Mouse (Mus musculus) adrenal gland, postnatal 25 days (tissue): ENCODE results near the gene Pygo2. TPM values are rescaled to one million over a fixed set of nuclear protein-coding genes. Genes with fewer than 3 reads are reported as not detected.
"Not testable (repeated sequence)": the region's sequence is repeated elsewhere in the genome, so short reads cannot be mapped to it uniquely, and the experiment has no call there.

Experiments used
- DNase-seq: peaks from one replicate; pipeline ENCODE4 v3.0.0; 2021; ENCODE audit warnings: mixed read lengths
- total RNA-seq: library from RNA; stranded (reverse); gene quantifications from 2 replicates; pipeline ENCODE4 v1.2.3, GENCODE M21; 2021

Pygo2 gene
- total RNA-seq, 1 experiment from 2014 or later, result 46.8 TPM

- no peak for DNase-seq
Measured at GRCm38 (mm10) chr3:89420421-89420820, 9.6 kb upstream of the Pygo2 start.

GRCm38 (mm10) chr3:89421002-89421774 lies 8.8 kb upstream of the Pygo2 start:
- DNase-seq, result peak; percentile 74

- DNase-seq, result no peak
Measured at GRCm38 (mm10) chr3:89421810-89422473, 8.1 kb upstream of the Pygo2 start.

- no peak for DNase-seq
Measured at GRCm38 (mm10) chr3:89422556-89423205, 7.3 kb upstream of the Pygo2 start.

- no peak for DNase-seq
Measured at GRCm38 (mm10) chr3:89424416-89425140, 5.4 kb upstream of the Pygo2 start.

GRCm38 (mm10) chr3:89425141-89425525 lies 4.9 kb upstream of the Pygo2 start:
- no peak for DNase-seq

- DNase-seq, result no peak
Measured at GRCm38 (mm10) chr3:89425876-89426275, 4.1 kb upstream of the Pygo2 start.

- DNase-seq, result not testable (repeated sequence)
Measured at GRCm38 (mm10) chr3:89429021-89429420, 993 bp upstream of the Pygo2 start.

- no peak for DNase-seq
Measured at GRCm38 (mm10) chr3:89432606-89433005, 2.6 kb downstream of the Pygo2 start.

GRCm38 (mm10) chr3:89434532-89434931 lies 4.5 kb downstream of the Pygo2 start:
- no peak for DNase-seq

GRCm38 (mm10) chr3:89435041-89435440 lies 5.0 kb downstream of the Pygo2 start:
- DNase-seq, result no peak

GRCm38 (mm10) chr3:89436176-89437113 lies 6.4 kb downstream of the Pygo2 start, which contains the start of gene Pbxip1:
Gene Pbxip1 (plus strand): TSS chr3:89436706.
- peak; percentile 67 for DNase-seq

GRCm38 (mm10) chr3:89437269-89437668 lies 7.3 kb downstream of the Pygo2 start:
- no peak for DNase-seq

GRCm38 (mm10) chr3:89440691-89441090 lies 10.7 kb downstream of the Pygo2 start:
- DNase-seq, result peak; percentile 70

- peak; percentile 79 for DNase-seq
Measured at GRCm38 (mm10) chr3:89448720-89449537, 18.9 kb downstream of the Pygo2 start.

- peak; percentile 78 for DNase-seq
Measured at GRCm38 (mm10) chr3:89449541-89449940, 19.5 kb downstream of the Pygo2 start.

- DNase-seq, result no peak
Measured at GRCm38 (mm10) chr3:89451916-89452315, 21.9 kb downstream of the Pygo2 start.

GRCm38 (mm10) chr3:89454401-89455177 lies 24.6 kb downstream of the Pygo2 start, which contains the start of gene Pmvk:
Gene Pmvk (plus strand): TSS chr3:89454541.
- DNase-seq, result no peak

GRCm38 (mm10) chr3:89455786-89456285 lies 25.8 kb downstream of the Pygo2 start:
- no peak for DNase-seq
